Mouse (Mus musculus): Measurements from ENCODE around the gene Cysltr2. TPM values are rescaled to one million over a fixed set of nuclear protein-coding genes. Genes with fewer than 3 reads are reported as not detected.

The Cysltr2 gene
- not detected in 2 replicates for total RNA-seq (2014; rRNA removed; ENCODE audit: low replicate concordance)
- not detected in 2 replicates for polyA plus RNA-seq (2015; fragmentation: Nextera tagmentation; extraction: Ambion mirVana)

DNA sequence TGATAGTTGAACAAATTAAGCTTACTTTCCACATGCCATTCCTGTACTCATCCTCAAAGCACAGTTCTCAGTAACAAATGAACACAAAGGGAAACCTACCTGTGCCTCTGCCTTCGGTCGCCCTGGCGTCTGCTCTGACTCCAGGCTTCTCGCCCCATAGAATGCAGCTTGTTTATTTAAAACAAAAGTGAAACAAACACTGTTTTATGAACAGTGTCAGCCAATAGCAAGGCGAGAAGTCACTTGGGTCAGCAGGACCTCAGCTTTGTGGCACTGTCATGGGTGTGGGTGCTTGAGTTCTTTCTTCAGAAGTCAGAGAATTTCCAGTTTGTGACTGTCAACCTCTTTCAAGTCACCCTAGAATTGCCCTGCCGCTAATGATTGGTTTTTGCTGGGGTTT, at the start of gene Cysltr2:
TSS of gene Cysltr2 (minus strand) at position 178 of the 400 bp plus-strand sequence.
- ATAC-seq (ENCODE audit: insufficient read depth, low read depth), result no peak
- no peak within 1 kb of the TSS for H3K4me3 ChIP-seq (ENCODE audit: low read depth, low read length)
- H3K27ac ChIP-seq (ENCODE audit: low read depth), result no peak within 1 kb of the TSS
- TF ChIP-seq CTCF (IDR thresholded peaks at IDR 0.05; ENCODE audit: low read depth) (no peak), EP300 (IDR thresholded peaks at IDR 0.05; ENCODE audit: low read depth) (no peak)
- H3K9me3 ChIP-seq (replicated peaks; ENCODE audit: control insufficient read depth, low read length), result no peaks in the 10 kb centered on the region
- no peaks in the 10 kb centered on the region for H3K36me3 ChIP-seq (replicated peaks; ENCODE audit: control insufficient read depth, insufficient read depth, low read length)
- H3K4me1 ChIP-seq (ENCODE audit: control insufficient read depth, insufficient read depth), result no peaks in the 10 kb centered on the region
- 69% methylated on average over 6 of the region's 6 CpGs for WGBS
- no peak within 1 kb of the TSS for H3K9ac ChIP-seq (replicated peaks; ENCODE audit: low read depth, low read length)
- no peaks in the 10 kb centered on the region for H3K27me3 ChIP-seq (ENCODE audit: control insufficient read depth, insufficient read depth, low read length)
- H3K4me2 ChIP-seq (ENCODE audit: low read depth, low read length), result no peak within 1 kb of the TSS
- DNase-seq (ENCODE audit: low spot score), result no peak

DNA sequence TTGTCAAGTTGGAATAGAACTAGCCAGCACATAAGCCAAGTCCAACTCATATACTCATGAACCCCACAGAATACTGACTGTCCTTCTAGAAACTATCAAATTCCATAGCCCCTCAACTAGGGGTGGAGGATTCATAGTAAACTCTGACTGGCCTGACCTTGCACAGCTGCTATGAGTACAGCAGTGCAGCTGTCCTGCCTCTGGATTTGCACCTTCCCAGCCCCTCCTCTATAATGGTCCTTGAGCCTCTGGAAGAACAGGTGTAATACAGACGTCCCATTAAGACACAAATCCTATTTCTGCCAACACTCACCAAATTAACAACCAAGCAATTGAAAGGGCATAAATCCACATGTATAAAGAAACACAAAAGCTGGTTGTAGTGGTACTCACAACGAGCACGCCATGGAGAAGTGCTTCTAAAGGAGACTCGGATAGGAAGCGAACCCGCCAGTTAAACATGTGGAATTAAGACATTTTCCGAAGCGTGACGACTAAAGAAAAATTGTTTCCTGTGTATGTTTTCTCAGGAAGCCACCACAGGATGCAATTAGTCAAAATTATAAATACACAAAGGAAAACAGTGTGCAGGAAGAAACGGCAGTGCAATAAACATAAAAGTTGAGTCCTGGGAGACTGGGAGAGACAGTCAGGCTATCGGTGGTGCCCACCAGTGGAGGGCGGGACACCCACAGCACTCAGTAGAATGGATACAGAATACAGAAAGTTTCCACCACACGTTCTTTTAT, 46.1 kb upstream of the Cysltr2 start:
- Histone ChIP-seq H3K36me3 (replicated peaks; ENCODE audit: control insufficient read depth, insufficient read depth, low read length) (no peaks in the 10 kb centered on the region), H3K4me1 (ENCODE audit: control insufficient read depth, insufficient read depth) (no peaks in the 10 kb centered on the region), H3K4me3 (ENCODE audit: low read depth, low read length) (no peak overlapping the region), H3K4me2 (ENCODE audit: low read depth, low read length) (no peak overlapping the region), H3K9me3 (replicated peaks; ENCODE audit: control insufficient read depth, low read length) (no peaks in the 10 kb centered on the region), H3K27ac (ENCODE audit: low read depth) (no peak overlapping the region), H3K27me3 (ENCODE audit: control insufficient read depth, insufficient read depth, low read length) (no peaks in the 10 kb centered on the region), H3K9ac (replicated peaks; ENCODE audit: low read depth, low read length) (no peak overlapping the region)
- TF ChIP-seq EP300 (IDR thresholded peaks at IDR 0.05; ENCODE audit: low read depth), result no peak
- TF ChIP-seq CTCF (IDR thresholded peaks at IDR 0.05; ENCODE audit: low read depth), result no peak
- no peak for DNase-seq (ENCODE audit: low spot score)
- ATAC-seq (ENCODE audit: insufficient read depth, low read depth), result no peak
- WGBS, result 62% methylated on average over 13 of the region's 13 CpGs

DNA sequence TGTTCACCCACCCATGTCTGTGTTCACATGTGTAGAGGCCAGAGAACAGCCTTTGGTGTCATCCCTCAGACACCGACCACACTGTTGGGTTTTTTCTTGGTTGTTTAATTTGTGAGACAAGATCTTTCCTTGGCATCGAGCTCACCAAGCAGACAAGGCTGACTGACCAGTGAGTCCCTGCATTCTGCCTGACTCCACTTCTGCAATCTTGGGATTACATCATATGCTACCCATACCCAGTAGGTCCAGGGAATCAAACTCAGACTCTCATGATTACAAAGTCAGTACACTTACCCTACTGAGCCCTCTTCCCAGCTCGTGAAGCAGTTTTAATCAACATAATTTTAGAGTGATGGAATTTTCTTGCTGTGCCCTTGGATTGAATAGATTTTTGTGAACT, 44.0 kb upstream of the Cysltr2 start:
- H3K27me3 ChIP-seq (ENCODE audit: control insufficient read depth, insufficient read depth, low read length), result no peaks in the 10 kb centered on the region
- no peak for ATAC-seq (ENCODE audit: insufficient read depth, low read depth)
- H3K9ac ChIP-seq (replicated peaks; ENCODE audit: low read depth, low read length), result no peak overlapping the region
- H3K4me1 ChIP-seq (ENCODE audit: control insufficient read depth, insufficient read depth), result no peaks in the 10 kb centered on the region
- no peak for DNase-seq (ENCODE audit: low spot score)
- H3K4me3 ChIP-seq (ENCODE audit: low read depth, low read length), result no peak overlapping the region
- H3K36me3 ChIP-seq (replicated peaks; ENCODE audit: control insufficient read depth, insufficient read depth, low read length), result no peaks in the 10 kb centered on the region
- H3K9me3 ChIP-seq (replicated peaks; ENCODE audit: control insufficient read depth, low read length), result no peaks in the 10 kb centered on the region
- H3K27ac ChIP-seq (ENCODE audit: low read depth), result no peak overlapping the region
- no peak overlapping the region for H3K4me2 ChIP-seq (ENCODE audit: low read depth, low read length)
- no peak for TF ChIP-seq EP300 (IDR thresholded peaks at IDR 0.05; ENCODE audit: low read depth)
- no peak for TF ChIP-seq CTCF (IDR thresholded peaks at IDR 0.05; ENCODE audit: low read depth)
- WGBS, result 77% methylated on average over 3 of the region's 3 CpGs

GRCm38 (mm10) chr14:73088224-73088623, 39.3 kb upstream of the Cysltr2 start:
- Histone ChIP-seq H3K4me2 (ENCODE audit: low read depth, low read length) (no peak overlapping the region), H3K27ac (ENCODE audit: low read depth) (no peak overlapping the region), H3K4me3 (ENCODE audit: low read depth, low read length) (no peak overlapping the region), H3K36me3 (replicated peaks; ENCODE audit: control insufficient read depth, insufficient read depth, low read length) (no peaks in the 10 kb centered on the region), H3K9me3 (replicated peaks; ENCODE audit: control insufficient read depth, low read length) (no peaks in the 10 kb centered on the region), H3K9ac (replicated peaks; ENCODE audit: low read depth, low read length) (no peak overlapping the region), H3K4me1 (ENCODE audit: control insufficient read depth, insufficient read depth) (no peaks in the 10 kb centered on the region), H3K27me3 (ENCODE audit: control insufficient read depth, insufficient read depth, low read length) (no peaks in the 10 kb centered on the region)
- no peak for DNase-seq (ENCODE audit: low spot score)
- ATAC-seq (ENCODE audit: insufficient read depth, low read depth), result no peak
- no peak for TF ChIP-seq EP300 (IDR thresholded peaks at IDR 0.05; ENCODE audit: low read depth)
- no peak for TF ChIP-seq CTCF (IDR thresholded peaks at IDR 0.05; ENCODE audit: low read depth)
- WGBS, result 68% methylated on average over 1 of the region's 1 CpGs

GRCm38 (mm10) chr14:73087746-73088145, 38.8 kb upstream of the Cysltr2 start:
- no peaks in the 10 kb centered on the region for H3K27me3 ChIP-seq (ENCODE audit: control insufficient read depth, insufficient read depth, low read length)
- DNase-seq (ENCODE audit: low spot score) (no peak), ATAC-seq (ENCODE audit: insufficient read depth, low read depth) (no peak)
- H3K4me1 ChIP-seq (ENCODE audit: control insufficient read depth, insufficient read depth), result no peaks in the 10 kb centered on the region
- no peak overlapping the region for H3K4me3 ChIP-seq (ENCODE audit: low read depth, low read length)
- no peaks in the 10 kb centered on the region for H3K9me3 ChIP-seq (replicated peaks; ENCODE audit: control insufficient read depth, low read length)
- H3K9ac ChIP-seq (replicated peaks; ENCODE audit: low read depth, low read length), result no peak overlapping the region
- no peaks in the 10 kb centered on the region for H3K36me3 ChIP-seq (replicated peaks; ENCODE audit: control insufficient read depth, insufficient read depth, low read length)
- H3K27ac ChIP-seq (ENCODE audit: low read depth), result no peak overlapping the region
- H3K4me2 ChIP-seq (ENCODE audit: low read depth, low read length), result no peak overlapping the region
- 73% methylated on average over 5 of the region's 5 CpGs for WGBS
- no peak for TF ChIP-seq CTCF (IDR thresholded peaks at IDR 0.05; ENCODE audit: low read depth)
- no peak for TF ChIP-seq EP300 (IDR thresholded peaks at IDR 0.05; ENCODE audit: low read depth)

- no peak for ATAC-seq (ENCODE audit: insufficient read depth, low read depth)
- no peak overlapping the region for H3K27ac ChIP-seq (ENCODE audit: low read depth)
- 74% methylated on average over 5 of the region's 5 CpGs for WGBS
- H3K27me3 ChIP-seq (ENCODE audit: control insufficient read depth, insufficient read depth, low read length), result no peaks in the 10 kb centered on the region
- H3K4me1 ChIP-seq (ENCODE audit: control insufficient read depth, insufficient read depth), result no peaks in the 10 kb centered on the region
- no peak overlapping the region for H3K4me2 ChIP-seq (ENCODE audit: low read depth, low read length)
- TF ChIP-seq CTCF (IDR thresholded peaks at IDR 0.05; ENCODE audit: low read depth) (no peak), EP300 (IDR thresholded peaks at IDR 0.05; ENCODE audit: low read depth) (no peak)
- H3K4me3 ChIP-seq (ENCODE audit: low read depth, low read length), result no peak overlapping the region
- no peaks in the 10 kb centered on the region for H3K36me3 ChIP-seq (replicated peaks; ENCODE audit: control insufficient read depth, insufficient read depth, low read length)
- H3K9me3 ChIP-seq (replicated peaks; ENCODE audit: control insufficient read depth, low read length), result no peaks in the 10 kb centered on the region
- no peak overlapping the region for H3K9ac ChIP-seq (replicated peaks; ENCODE audit: low read depth, low read length)
- DNase-seq (ENCODE audit: low spot score), result no peak
Observed at GRCm38 (mm10) chr14:73087247-73087646, 38.3 kb upstream of the Cysltr2 start.
